In the genomic region with DNA sequence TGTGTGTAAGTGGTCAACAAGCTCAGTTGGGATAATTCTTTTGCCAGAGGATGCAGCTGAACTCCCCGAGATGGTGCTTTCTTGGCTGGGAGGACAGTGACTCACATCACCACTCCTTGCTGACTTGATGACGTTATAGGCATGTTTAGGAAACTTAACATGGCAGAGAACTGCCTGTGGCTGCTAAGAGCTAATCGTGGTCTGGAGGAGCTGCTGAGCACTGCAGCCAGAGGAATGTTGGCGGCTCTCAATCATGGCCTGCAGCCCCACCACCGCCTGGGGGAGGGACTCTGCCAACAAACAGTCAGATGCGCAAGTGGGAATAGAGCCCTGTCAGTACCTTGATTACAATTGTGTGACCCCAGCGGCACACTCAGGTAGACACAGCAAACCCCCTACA, we compare ENCODE assay signal across 15 mouse cellular contexts. TPM values are rescaled to one million over a fixed set of nuclear protein-coding genes. Genes with fewer than 3 reads are reported as not detected.
DNase-seq lines count a peak whose midpoint lies in the region; ATAC-seq and TF ChIP-seq lines count a peak whose summit lies in the region.
"Had no signal": no experiment of that assay in that cellular context is flagged by ENCODE, and none has a peak within 500 bp of the region (broad histone marks: within the 10 kb centered on the region; RNA-seq: fewer than 3 reads in every experiment).

No protein-coding gene starts in this region.

- no peaks in the 10 kb centered on the region for H3K36me3 ChIP-seq in lung, embryonic 14.5 days (ENCODE audit: insufficient read depth)
- H3K36me3 ChIP-seq: liver, embryonic 13.5 days had no signal

- H3K27ac ChIP-seq in lung, embryonic 14.5 days (ENCODE audit: low read depth): no peak overlapping the region
- H3K27ac ChIP-seq: hindbrain, postnatal 0 days; liver, embryonic 13.5 days had no signal

- no peak for TF ChIP-seq CTCF in lung, embryonic 14.5 days (IDR thresholded peaks at IDR 0.05; ENCODE audit: low read depth)

- no peaks in the 10 kb centered on the region for H3K4me1 ChIP-seq in lung, embryonic 14.5 days (ENCODE audit: insufficient read depth)
- H3K4me1 ChIP-seq: liver, embryonic 13.5 days had no signal

- H3K4me3 ChIP-seq in lung, embryonic 14.5 days (ENCODE audit: low read depth, low read length): no peak overlapping the region
- H3K4me3 ChIP-seq: liver, embryonic 13.5 days had no signal

- H3K9ac ChIP-seq in lung, embryonic 14.5 days: no peak overlapping the region
- H3K9ac ChIP-seq: liver, embryonic 13.5 days had no signal

- 52% methylated on average over 7 of the region's 7 CpGs for WGBS in lung, embryonic 14.5 days

- DNase-seq in lung, embryonic 14.5 days: peak; percentile 17
- no peak for DNase-seq in lung, postnatal 14 days
- peak; percentile 43 for DNase-seq in adipocyte (ENCODE audit: low spot score)
- peak; percentile 48 for DNase-seq in heart, adult 8-10 months (ENCODE audit: low spot score)
- peak; percentile 67 for DNase-seq in heart, postnatal 4 days
- DNase-seq in left cerebral cortex, adult 8-10 months (ENCODE audit: low spot score in 2 of 2): no peak
- no peak for DNase-seq in kidney, adult 18-20 months
- DNase-seq in adrenal gland, postnatal 4 days (ENCODE audit: low spot score in 2 of 2): no peak
- DNase-seq: adrenal gland, postnatal 36 days; cerebellum, adult 8-10 months; liver, embryonic 13.5 days had no signal

- no peak overlapping the region for H3K4me2 ChIP-seq in lung, embryonic 14.5 days
- H3K4me2 ChIP-seq: liver, embryonic 13.5 days had no signal

- H3K27me3 ChIP-seq in lung, embryonic 14.5 days (ENCODE audit: insufficient read depth, low read length): no peaks in the 10 kb centered on the region
- H3K27me3 ChIP-seq: liver, embryonic 13.5 days had no signal

- no peaks in the 10 kb centered on the region for H3K9me3 ChIP-seq in lung, embryonic 14.5 days (ENCODE audit: low read depth, low read length)
- H3K9me3 ChIP-seq: liver, embryonic 13.5 days had no signal

- ATAC-seq in lung, embryonic 14.5 days (ENCODE audit: insufficient read depth): no peak; the same call in 1 of the 2 replicates
- ATAC-seq: hindbrain, postnatal 0 days had no signal

RNA-seq across cellular contexts. Expression of gene Ppm1l, which starts 44.8 kb away (rescaled TPM):
- 6.3 and 7.6 TPM in 2 replicates for polyA plus RNA-seq in lung, embryonic 14.5 days (2014; fragmentation: Nextera tagmentation; extraction: Ambion mirVana)
- 10 to 100 TPM; 27.1 to 35.0 (median 31.1) TPM for total RNA-seq in heart, adult 8-10 months (2022)
- total RNA-seq in heart, postnatal 4 days (2021): 10 to 100 TPM; 23.0 to 26.1 TPM
- 10 to 100 TPM; 72.9 to 90.6 (median 75.8) TPM for total RNA-seq in left cerebral cortex, adult 8-10 months (2022)
- 10 to 100 TPM; 15.6 to 17.0 TPM for total RNA-seq in adrenal gland, postnatal 4 days (2021)

RNA-seq across cellular contexts. Expression of gene Arl14, which starts 49.6 kb away (rescaled TPM):
- 1.7 and 1.8 TPM in 2 replicates for polyA plus RNA-seq in lung, embryonic 14.5 days (2014; fragmentation: Nextera tagmentation; extraction: Ambion mirVana)
- total RNA-seq in heart, adult 8-10 months (2022): not detected
- total RNA-seq in heart, postnatal 4 days (2021): not detected
- not detected for total RNA-seq in left cerebral cortex, adult 8-10 months (2022)
- not detected for total RNA-seq in adrenal gland, postnatal 4 days (2021)
- total RNA-seq: adrenal gland, postnatal 36 days; hindbrain, postnatal 0 days; left cerebral cortex, postnatal 36 days; megakaryocyte, adult 5-6 weeks had no signal
- polyA plus RNA-seq: forebrain, embryonic 11.5 days; hindbrain, postnatal 0 days; liver, embryonic 13.5 days had no signal

Comparison
In these comparisons a context has a peak if more than half of its experiments do, and no peak if none do; other contexts are left out.
1. DNase-seq: peak in lung, embryonic 14.5 days (single experiment), adipocyte (single experiment), heart, adult 8-10 months (single experiment) and heart, postnatal 4 days (single experiment); none in lung, postnatal 14 days (single experiment), left cerebral cortex, adult 8-10 months (0 of 2), kidney, adult 18-20 months (single experiment) and adrenal gland, postnatal 4 days (0 of 2).